Mouse (Mus musculus) liver, embryonic 14.5 days (tissue): ENCODE results near the gene Serpina3n.

Experiments
- CTCF ChIP-seq: IDR thresholded peaks from 2 replicates; pipeline ENCODE4 v1.5.1; 2016; ENCODE audit warnings: antibody characterized with exemption, low read depth, control low read depth
- EP300 ChIP-seq: IDR thresholded peaks from 2 replicates; pipeline ENCODE4 v1.6.1; 2016; ENCODE audit warnings: antibody characterized with exemption, low read depth

DNA sequence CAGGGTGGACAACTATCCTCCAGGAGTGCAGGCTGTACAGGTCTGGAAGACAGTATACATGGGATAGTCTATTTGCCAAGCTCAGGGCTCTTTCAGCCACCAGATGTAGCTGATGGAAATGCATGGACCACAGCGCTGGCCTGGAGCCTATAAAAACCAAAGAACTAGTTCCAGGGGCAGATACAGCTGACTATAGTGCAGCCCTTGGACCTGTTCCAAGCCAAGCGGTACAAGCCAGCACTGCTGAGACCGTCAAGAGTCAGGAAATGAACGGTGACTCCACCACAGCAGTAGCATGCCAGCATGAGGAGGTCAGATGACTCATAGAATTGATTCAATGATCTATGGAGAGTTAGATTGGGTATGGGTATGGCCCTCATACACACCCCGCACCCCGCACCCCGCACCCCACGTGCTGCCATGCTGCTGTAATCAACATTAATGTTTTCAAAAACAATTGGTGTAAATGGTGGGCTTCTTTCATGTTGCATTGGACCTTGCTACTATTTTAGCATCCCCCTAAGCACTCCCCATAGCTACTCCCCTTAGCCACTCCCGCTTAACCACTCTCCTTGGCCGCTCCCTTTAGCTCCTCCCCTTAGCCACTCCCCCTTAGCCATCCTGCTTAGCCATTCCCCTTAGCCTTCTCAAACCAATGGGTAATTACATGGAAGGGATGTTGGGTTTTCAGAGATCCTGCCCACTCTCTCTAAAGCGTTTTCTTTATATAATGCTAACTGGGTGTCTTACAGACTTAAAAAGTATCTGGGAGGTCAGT lies 16.3 kb downstream of the Serpina3n start:
- TF ChIP-seq CTCF (no peak), EP300 (no peak)
